Mouse (Mus musculus) hematopoietic stem cell, adult 5-6 weeks (primary cell): ENCODE data around the gene Gm2174. TPM values are rescaled to one million over a fixed set of nuclear protein-coding genes. Genes with fewer than 3 reads are reported as not detected.

Experiments
- ATAC-seq, 2 experiments: fragments of 125-278 bp in 1 of 2; replicated peaks in 1 of 2; 2 replicates each; pipeline ENCODE4 v1.8.0; 2016 to 2017; ENCODE audit warnings: inconsistent platforms in 2 of 2, mild to moderate bottlenecking in 2 of 2, moderate number of reproducible peaks in 2 of 2, low read depth in 1 of 2, moderate TSS enrichment in 1 of 2; ENCODE audit not compliant: low FRiP score in 2 of 2, poor library complexity in 2 of 2, severe bottlenecking in 2 of 2, insufficient read depth in 1 of 2, low TSS enrichment in 1 of 2
- total RNA-seq: library from RNA; stranded (forward); fragments of 172-1452, 232-1000 nt; gene quantifications from 2 replicates; pipeline ENCODE4 v1.2.3, GENCODE M21; 2017

The Gm2174 gene
- 33.8 and 369 TPM in 2 replicates for total RNA-seq

GRCm38 (mm10) chrX:56447524-56448015 is at the start of gene Gm2174:
Gene Gm2174, plus strand, starts transcription at chrX:56447965.
- ATAC-seq: no peak

- peak in 1 of 2 experiments; percentile 53; a peak in 1 of 4 replicates for ATAC-seq
Measured at GRCm38 (mm10) chrX:56404646-56405045, 43.1 kb upstream of the Gm2174 start.

- peak in 1 of 2 experiments; percentile 25; a peak in 1 of 4 replicates for ATAC-seq
Measured at GRCm38 (mm10) chrX:56405482-56405881, 42.3 kb upstream of the Gm2174 start.

- ATAC-seq: peak in 1 of 2 experiments; percentile 46; a peak in 2 of 4 replicates
Measured at GRCm38 (mm10) chrX:56406128-56406527, 41.6 kb upstream of the Gm2174 start.

- ATAC-seq: no peak
Measured at GRCm38 (mm10) chrX:56416277-56416676, 31.5 kb upstream of the Gm2174 start.

- ATAC-seq: no peak; a peak in 1 of 4 replicates
Measured at GRCm38 (mm10) chrX:56417541-56417940, 30.2 kb upstream of the Gm2174 start.

GRCm38 (mm10) chrX:56430601-56431000 is 17.2 kb upstream of the Gm2174 start:
- ATAC-seq: no peak

GRCm38 (mm10) chrX:56435758-56436283 is 11.9 kb upstream of the Gm2174 start:
- no peak for ATAC-seq

GRCm38 (mm10) chrX:56446487-56447428 is 1.0 kb upstream of the Gm2174 start:
- ATAC-seq: peak in 1 of 2 experiments; percentile 25; a peak in 1 of 4 replicates

- peak; percentile 83 to 85 for ATAC-seq
Measured at GRCm38 (mm10) chrX:56454671-56455371, 7.1 kb downstream of the Gm2174 start, which contains the start of gene Ints6l. Gene Ints6l, plus strand, starts transcription at chrX:56454857.

GRCm38 (mm10) chrX:56455372-56456246 is 7.8 kb downstream of the Gm2174 start:
- ATAC-seq: peak; percentile 89 to 95

GRCm38 (mm10) chrX:56456379-56456778 is 8.6 kb downstream of the Gm2174 start:
- ATAC-seq: no peak

GRCm38 (mm10) chrX:56462020-56462933 is 14.5 kb downstream of the Gm2174 start:
- peak; percentile 32 to 42; a peak in 3 of 4 replicates for ATAC-seq

GRCm38 (mm10) chrX:56464906-56465305 is 17.1 kb downstream of the Gm2174 start:
- no peak for ATAC-seq

GRCm38 (mm10) chrX:56467688-56468087 is 19.9 kb downstream of the Gm2174 start:
- no peak; a peak in 1 of 4 replicates for ATAC-seq

- no peak for ATAC-seq
Measured at GRCm38 (mm10) chrX:56468422-56468821, 20.7 kb downstream of the Gm2174 start.
